Mouse (Mus musculus) megakaryocyte progenitor cell, adult 5-6 weeks (primary cell): ENCODE data around the gene Tmem88. TPM values are rescaled to one million over a fixed set of nuclear protein-coding genes. Genes with fewer than 3 reads are reported as not detected.
"Not testable (repeated sequence)": the region's sequence is repeated elsewhere in the genome, so short reads cannot be mapped to it uniquely, and the experiment has no call there.

Experiments used
- ATAC-seq: replicated peaks from 2 replicates; pipeline ENCODE4 v1.8.0; 2016; ENCODE audit warnings: mild to moderate bottlenecking, moderate TSS enrichment, inconsistent platforms; ENCODE audit not compliant: poor library complexity
- total RNA-seq, 2 experiments: library from RNA; stranded (forward) in 1 of 2; stranded (reverse) in 1 of 2; fragments of 157-497, 149-512 nt in 1 of 2; fragments of 200-1000 nt in 1 of 2; gene quantifications; 2 replicates each; pipeline versions ENCODE4 v1.2.3 to v1.2.4; 2015 to 2017

The Tmem88 gene
- total RNA-seq, 2 experiments from 2014 or later: 0.07 to 0.12 TPM

- no peak for ATAC-seq
Observed at GRCm38 (mm10) chr11:69405397-69406200, 7.6 kb upstream of the Tmem88 start.

GRCm38 (mm10) chr11:69404595-69405396, 6.8 kb upstream of the Tmem88 start:
- ATAC-seq: no peak

- ATAC-seq: no peak
Observed at GRCm38 (mm10) chr11:69403691-69404594, 5.9 kb upstream of the Tmem88 start.

- ATAC-seq: no peak
Observed at GRCm38 (mm10) chr11:69401987-69402386, 4.0 kb upstream of the Tmem88 start.

GRCm38 (mm10) chr11:69401210-69401637, 3.2 kb upstream of the Tmem88 start:
- peak; percentile 97 for ATAC-seq

GRCm38 (mm10) chr11:69400083-69400850, 2.2 kb upstream of the Tmem88 start:
- no peak for ATAC-seq

- no peak for ATAC-seq
Observed at GRCm38 (mm10) chr11:69399201-69400082, 1.4 kb upstream of the Tmem88 start.

- no peak for ATAC-seq
Observed at GRCm38 (mm10) chr11:69398486-69399200, 609 bp upstream of the Tmem88 start.

GRCm38 (mm10) chr11:69397581-69398057, 415 bp downstream of the Tmem88 start:
- no peak for ATAC-seq

- ATAC-seq: no peak
Observed at GRCm38 (mm10) chr11:69396772-69397171, 1.3 kb downstream of the Tmem88 start.

- peak; percentile 84 for ATAC-seq
Observed at GRCm38 (mm10) chr11:69395634-69396373, 2.2 kb downstream of the Tmem88 start.

GRCm38 (mm10) chr11:69395235-69395633, 2.8 kb downstream of the Tmem88 start, which contains the start of the genes Naa38 and Cyb5d1:
Gene Naa38 (plus strand): TSS chr11:69395487.
Gene Cyb5d1 (minus strand): TSS chr11:69395631.
- peak; percentile 63 for ATAC-seq

- ATAC-seq: not testable (repeated sequence)
Observed at GRCm38 (mm10) chr11:69394591-69395167, 3.4 kb downstream of the Tmem88 start.

GRCm38 (mm10) chr11:69390400-69391034, 7.5 kb downstream of the Tmem88 start:
- ATAC-seq: peak; percentile 72

GRCm38 (mm10) chr11:69389531-69390399, 8.3 kb downstream of the Tmem88 start:
- no peak for ATAC-seq

GRCm38 (mm10) chr11:69388680-69389079, 9.4 kb downstream of the Tmem88 start:
- ATAC-seq: no peak
